Mouse (Mus musculus) neural tube, embryonic 15.5 days (tissue): ENCODE results near the gene Skiv2l. TPM values are rescaled to one million over a fixed set of nuclear protein-coding genes. Genes with fewer than 3 reads are reported as not detected.

Experiments used
- ATAC-seq: fragments of 200-750 bp; cut with Nextera tagmentation; 2 replicates; pipeline ENCODE4 v1.8.0; 2017; ENCODE audit warnings: mild to moderate bottlenecking, moderate TSS enrichment, moderate library complexity; ENCODE audit not compliant: low FRiP score
- H3K27ac ChIP-seq: fragments of 300-500 bp; sonication (generic); replicated peaks from 2 replicates; pipeline ENCODE4 v1.5.1; 2015; ENCODE audit warnings: mild to moderate bottlenecking, inconsistent platforms
- H3K27me3 ChIP-seq: fragments of 300-500 bp; sonication (generic); replicated peaks from 2 replicates; pipeline ENCODE4 v1.6.1; 2015; ENCODE audit warnings: inconsistent platforms
- H3K36me3 ChIP-seq: fragments of 300-500 bp; sonication (generic); 2 replicates; pipeline ENCODE4 v1.6.1; 2015; ENCODE audit warnings: inconsistent platforms
- H3K4me1 ChIP-seq: fragments of 300-500 bp; sonication (generic); 2 replicates; pipeline ENCODE4 v1.6.1; 2015; ENCODE audit warnings: inconsistent platforms
- H3K4me2 ChIP-seq: fragments of 300-500 bp; sonication (generic); 2 replicates; pipeline ENCODE4 v1.6.1; 2015; ENCODE audit warnings: inconsistent platforms, mild to moderate bottlenecking, moderate library complexity
- H3K4me3 ChIP-seq: fragments of 300-500 bp; sonication (generic); replicated peaks from 2 replicates; pipeline ENCODE4 v1.5.1; 2015; ENCODE audit warnings: mild to moderate bottlenecking, inconsistent platforms
- H3K9ac ChIP-seq: fragments of 300-500 bp; sonication (generic); replicated peaks from 2 replicates; pipeline ENCODE4 v1.6.1; 2015; ENCODE audit warnings: mild to moderate bottlenecking, inconsistent platforms
- H3K9me3 ChIP-seq: fragments of 300-500 bp; sonication (generic); replicated peaks from 2 replicates; pipeline ENCODE4 v1.6.1; 2016; ENCODE audit warnings: inconsistent platforms
- WGBS: fragments of 180-500 bp; shearing (Covaris S2); methylation state at CpG from one replicate; pipeline ENCODE4 v1.1.7; 2015; ENCODE audit warnings: mixed read lengths; 5-methylcytosine and 5-hydroxymethylcytosine counted together
- microRNA-seq: library from miRNA; unstranded; fragments of <30 nt; microRNA quantifications from one replicate; pipeline ENCODE4, GENCODE M21; 2017
- polyA plus RNA-seq: library from polyadenylated mRNA; unstranded; fragments of >200 nt; fragmentation: Nextera tagmentation; extraction: Ambion mirVana; gene quantifications from 2 replicates; pipeline ENCODE4 v1.2.1, GENCODE M21; 2015

The Skiv2l gene
- polyA plus RNA-seq, 1 experiment from 2014 or later = 57.4 TPM

DNA sequence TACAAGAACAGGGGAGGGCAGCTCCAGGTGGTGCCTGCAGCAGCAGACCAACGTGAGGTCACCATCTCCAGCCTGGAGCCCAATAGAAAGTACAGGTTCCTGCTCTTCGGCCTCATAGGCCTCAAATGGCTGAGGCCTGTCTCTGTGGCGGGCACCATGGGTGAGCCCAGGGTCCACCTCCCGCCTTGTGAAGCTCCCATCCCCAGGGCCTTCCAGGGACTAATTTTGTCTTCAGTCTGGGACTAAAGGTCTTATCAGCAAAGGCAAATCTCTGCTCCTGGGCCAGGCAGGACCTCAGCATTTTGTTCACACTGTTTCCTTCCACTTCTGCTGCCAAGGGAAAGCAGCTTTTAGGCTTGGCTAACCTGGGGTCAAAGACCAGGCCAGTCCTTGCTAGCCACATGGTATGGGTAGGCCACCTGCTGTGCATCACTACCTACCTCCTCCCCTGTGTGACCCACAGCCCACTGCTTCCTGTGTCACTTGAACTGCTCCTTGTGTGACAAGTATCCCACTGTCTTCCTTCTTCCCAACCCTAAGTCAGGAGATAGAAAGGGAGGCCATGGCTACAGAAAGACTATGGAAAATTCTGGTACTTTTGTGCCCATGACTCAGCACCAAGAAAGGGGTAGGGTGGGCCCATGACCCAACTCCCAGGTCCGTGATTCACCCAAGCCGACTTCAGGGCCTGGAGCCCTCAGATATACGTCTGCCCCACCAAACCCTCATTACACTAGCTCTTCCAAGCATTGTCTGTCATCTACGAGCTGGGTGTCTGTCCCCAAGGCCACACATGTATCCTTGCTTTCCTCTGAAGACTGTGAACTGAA is 53.5 kb downstream of the Skiv2l start:
- no peaks in the 10 kb centered on the region for H3K4me1 ChIP-seq
- no peaks in the 10 kb centered on the region for H3K27me3 ChIP-seq
- H3K27ac ChIP-seq = no peak overlapping the region
- ATAC-seq = no peak
- no peak overlapping the region for H3K9ac ChIP-seq
- H3K9me3 ChIP-seq = no peaks in the 10 kb centered on the region
- no peak overlapping the region for H3K4me3 ChIP-seq
- no peaks in the 10 kb centered on the region for H3K36me3 ChIP-seq
- H3K4me2 ChIP-seq = no peak overlapping the region
- WGBS = 89% methylated on average over 8 of the region's 8 CpGs

GRCm38 (mm10) chr17:34795633-34796032 is 54.4 kb downstream of the Skiv2l start:
- H3K27me3 ChIP-seq = no peaks in the 10 kb centered on the region
- H3K4me2 ChIP-seq = no peak overlapping the region
- H3K4me3 ChIP-seq = no peak overlapping the region
- H3K27ac ChIP-seq = no peak overlapping the region
- no peaks in the 10 kb centered on the region for H3K36me3 ChIP-seq
- no peak for ATAC-seq
- H3K9me3 ChIP-seq = no peaks in the 10 kb centered on the region
- 67% methylated on average over 9 of the region's 9 CpGs for WGBS
- H3K4me1 ChIP-seq = no peaks in the 10 kb centered on the region
- no peak overlapping the region for H3K9ac ChIP-seq

GRCm38 (mm10) chr17:34795016-34795415 is 55.0 kb downstream of the Skiv2l start:
- H3K4me1 ChIP-seq = no peaks in the 10 kb centered on the region
- no peaks in the 10 kb centered on the region for H3K9me3 ChIP-seq
- no peak overlapping the region for H3K4me3 ChIP-seq
- no peaks in the 10 kb centered on the region for H3K36me3 ChIP-seq
- H3K4me2 ChIP-seq = no peak overlapping the region
- ATAC-seq = no peak
- no peak overlapping the region for H3K27ac ChIP-seq
- 85% methylated on average over 10 of the region's 10 CpGs for WGBS
- H3K27me3 ChIP-seq = no peaks in the 10 kb centered on the region
- no peak overlapping the region for H3K9ac ChIP-seq

Small RNA genes lying within 50 kb of the gene (microRNA-seq; reads per million reads assigned to microRNA genes)
- gene Mir6970 = 0.52 reads per million
- gene Mir6971 = 1.9 reads per million, percentile 3 among the genes with 10 or more reads in this experiment
- gene Mir6972 = not detected

Other genes starting within 250 kb of the Skiv2l start
- gene Rnf5, start 246.5 kb downstream of the Skiv2l start, polyA plus RNA-seq = 256 and 280 TPM in 2 replicates
- 109 and 133 TPM in 2 replicates for gene Agpat1, start 245.9 kb downstream of the Skiv2l start, polyA plus RNA-seq
- gene Egfl8, start 234.2 kb downstream of the Skiv2l start, polyA plus RNA-seq = 12.3 and 14.9 TPM in 2 replicates
- gene Ppt2, start 221.7 kb downstream of the Skiv2l start, polyA plus RNA-seq = 20.1 and 21.3 TPM in 2 replicates
- 6.3 and 7.3 TPM in 2 replicates for gene Prrt1, start 220.7 kb downstream of the Skiv2l start, polyA plus RNA-seq
- gene Fkbpl, start 205.4 kb downstream of the Skiv2l start, polyA plus RNA-seq = 14.9 and 15.8 TPM in 2 replicates
- gene Atf6b, start 203.1 kb downstream of the Skiv2l start, polyA plus RNA-seq = 109 and 112 TPM in 2 replicates
- 0.50 and 0.64 TPM in 2 replicates for gene Tnxb, start 179.7 kb downstream of the Skiv2l start, polyA plus RNA-seq
- 0.14 and 0.27 TPM in 2 replicates for gene C4b, start 106.3 kb downstream of the Skiv2l start, polyA plus RNA-seq
- gene Cyp21a1, start 45.6 kb downstream of the Skiv2l start, polyA plus RNA-seq = not detected in 2 replicates
- gene Stk19, start 13.3 kb downstream of the Skiv2l start, polyA plus RNA-seq = 40.0 and 41.6 TPM in 2 replicates
- gene Dxo, start 13.2 kb downstream of the Skiv2l start, polyA plus RNA-seq = 58.9 and 64.8 TPM in 2 replicates
- 77.4 and 77.8 TPM in 2 replicates for gene Nelfe, start 181 bp upstream of the Skiv2l start, polyA plus RNA-seq
- gene Cfb, start 12.3 kb upstream of the Skiv2l start, polyA plus RNA-seq = 2.4 and 5.9 TPM in 2 replicates
- gene Zbtb12, start 29.3 kb upstream of the Skiv2l start, polyA plus RNA-seq = 9.6 and 10.6 TPM in 2 replicates
- gene Gm20547, start 31.8 kb upstream of the Skiv2l start, polyA plus RNA-seq = not detected in 2 replicates
- gene C2, start 48.1 kb upstream of the Skiv2l start, polyA plus RNA-seq = 1.7 and 4.0 TPM in 2 replicates
- 80.4 and 81.2 TPM in 2 replicates for gene Ehmt2, start 48.3 kb upstream of the Skiv2l start, polyA plus RNA-seq
- gene Slc44a4, start 64.3 kb upstream of the Skiv2l start, polyA plus RNA-seq = 4.1 TPM in 1 of 2 replicates, not detected in the other
- gene Neu1, start 81.0 kb upstream of the Skiv2l start, polyA plus RNA-seq = 39.1 and 43.5 TPM in 2 replicates
- 0.54 and 0.84 TPM in 2 replicates for gene Hspa1b, start 109.0 kb upstream of the Skiv2l start, polyA plus RNA-seq
- gene Gm20481, start 119.7 kb upstream of the Skiv2l start, polyA plus RNA-seq = not detected in 2 replicates
- 12.8 and 13.2 TPM in 2 replicates for gene Hspa1a, start 121.9 kb upstream of the Skiv2l start, polyA plus RNA-seq
- 1.4 and 1.5 TPM in 2 replicates for gene Hspa1l, start 122.5 kb upstream of the Skiv2l start, polyA plus RNA-seq
- 97.9 and 120 TPM in 2 replicates for gene Lsm2, start 131.7 kb upstream of the Skiv2l start, polyA plus RNA-seq
- gene Vars, start 150.8 kb upstream of the Skiv2l start, polyA plus RNA-seq = 57.8 and 83.6 TPM in 2 replicates
- 0.19 and 0.34 TPM in 2 replicates for gene Vwa7, start 166.4 kb upstream of the Skiv2l start, polyA plus RNA-seq
- gene Sapcd1, start 177.8 kb upstream of the Skiv2l start, polyA plus RNA-seq = 1.8 and 6.2 TPM in 2 replicates
- 2.0 and 3.3 TPM in 2 replicates for gene Msh5, start 196.5 kb upstream of the Skiv2l start, polyA plus RNA-seq
- 76.6 and 156 TPM in 2 replicates for gene Clic1, start 199.8 kb upstream of the Skiv2l start, polyA plus RNA-seq
- 244 and 261 TPM in 2 replicates for gene Ddah2, start 208.8 kb upstream of the Skiv2l start, polyA plus RNA-seq
- 0.19 TPM in 1 of 2 replicates, not detected in the other for gene Ly6g6c, start 215.2 kb upstream of the Skiv2l start, polyA plus RNA-seq
- gene Mpig6b, start 216.0 kb upstream of the Skiv2l start, polyA plus RNA-seq = 0.17 and 0.24 TPM in 2 replicates
- 0.65 and 1.3 TPM in 2 replicates for gene Ly6g6e, start 226.7 kb upstream of the Skiv2l start, polyA plus RNA-seq
- gene Ly6g6d, start 227.9 kb upstream of the Skiv2l start, polyA plus RNA-seq = 0.74 and 2.8 TPM in 2 replicates
- gene Ly6g6f, start 235.4 kb upstream of the Skiv2l start, polyA plus RNA-seq = 0.32 TPM in 1 of 2 replicates, not detected in the other
- 110 TPM in 2 replicates for gene Abhd16a, start 239.1 kb upstream of the Skiv2l start, polyA plus RNA-seq